Mouse (Mus musculus): ENCODE data around the gene Cbr4. TPM values are rescaled to one million over a fixed set of nuclear protein-coding genes. Genes with fewer than 3 reads are reported as not detected.
A peak's percentile ranks its signal among the peaks of the same experiment; 100 is the strongest.

The Cbr4 gene
- 37.7 and 42.4 TPM in 2 replicates for polyA plus RNA-seq (2015; fragmentation: Nextera tagmentation; extraction: Ambion mirVana)

DNA sequence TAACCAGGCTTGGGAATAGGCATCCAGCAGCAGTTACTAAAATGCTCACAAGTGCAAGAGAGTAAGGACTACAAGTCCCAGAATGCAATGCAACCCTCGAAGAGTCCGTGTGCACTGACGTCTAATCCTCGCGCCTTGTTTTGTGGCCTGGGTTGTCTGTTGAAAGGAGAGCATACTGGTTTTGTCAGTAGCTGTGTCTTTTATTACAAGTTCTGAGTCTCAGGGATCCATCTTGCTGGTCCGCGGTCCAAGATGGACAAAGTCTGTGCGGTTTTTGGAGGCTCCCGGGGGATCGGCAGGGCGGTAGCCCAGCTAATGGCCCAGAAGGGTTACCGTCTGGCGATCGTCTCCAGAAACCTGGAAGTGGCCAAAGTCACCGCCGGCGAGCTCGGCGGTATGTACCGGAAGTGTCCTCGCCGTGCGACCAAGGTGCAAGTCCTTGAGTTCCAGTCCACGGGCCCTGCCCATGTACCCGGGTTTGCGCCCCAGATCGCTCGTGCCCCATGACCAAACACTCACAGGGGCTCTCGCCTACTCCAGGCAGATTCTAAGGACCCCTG lies at the start of gene Cbr4:
Cbr4 (plus strand) TSS at position 138 of the 560 bp plus-strand sequence.
- H3K4me3 ChIP-seq = peak within 1 kb of the TSS; percentile 68
- no peaks in the 10 kb centered on the region for H3K27me3 ChIP-seq
- H3K4me1 ChIP-seq (replicated peaks) = peaks cover 4% of the 10 kb centered on the region
- peak within 1 kb of the TSS; percentile 74 for H3K9ac ChIP-seq
- H3K9me3 ChIP-seq (replicated peaks) = no peaks in the 10 kb centered on the region
- 1% methylated on average over 29 of the region's 29 CpGs for WGBS
- ATAC-seq (replicated peaks; ENCODE audit: insufficient number of reproducible peaks, insufficient read depth, low FRiP score, low read depth) = peak; percentile 91
- peak within 1 kb of the TSS; percentile 96 for H3K27ac ChIP-seq
- H3K4me2 ChIP-seq = peak within 1 kb of the TSS; percentile 67
- peaks cover 6% of the 10 kb centered on the region; the same call in 1 of the 2 replicates for H3K36me3 ChIP-seq

DNA sequence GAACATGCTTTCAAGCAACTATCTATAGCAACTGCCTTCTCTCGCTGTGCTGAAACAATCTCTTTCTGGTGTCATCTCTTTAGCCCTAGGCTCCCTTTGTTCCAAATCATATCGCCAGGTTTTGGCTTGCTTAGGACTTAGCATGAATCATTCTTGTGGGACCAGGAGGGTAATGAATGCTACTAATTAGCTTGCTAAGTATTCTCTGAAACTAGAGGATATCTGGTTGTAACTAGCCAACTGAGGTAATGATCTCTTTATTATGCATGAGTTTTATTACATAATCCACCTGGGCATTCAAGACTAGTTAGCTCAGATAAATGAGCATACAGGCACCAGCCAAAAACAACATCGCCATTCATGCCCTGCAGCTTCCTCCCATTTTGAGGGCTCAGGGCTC lies 44.5 kb upstream of the Cbr4 start:
- Histone ChIP-seq H3K36me3 (no peaks in the 10 kb centered on the region), H3K9ac (no peak overlapping the region), H3K4me3 (no peak overlapping the region), H3K9me3 (replicated peaks) (no peaks in the 10 kb centered on the region), H3K27me3 (no peaks in the 10 kb centered on the region), H3K27ac (no peak overlapping the region), H3K4me1 (replicated peaks) (no peaks in the 10 kb centered on the region), H3K4me2 (no peak overlapping the region)
- ATAC-seq (replicated peaks; ENCODE audit: insufficient number of reproducible peaks, insufficient read depth, low FRiP score, low read depth) = no peak
- 84% methylated on average over 3 of the region's 3 CpGs for WGBS

DNA sequence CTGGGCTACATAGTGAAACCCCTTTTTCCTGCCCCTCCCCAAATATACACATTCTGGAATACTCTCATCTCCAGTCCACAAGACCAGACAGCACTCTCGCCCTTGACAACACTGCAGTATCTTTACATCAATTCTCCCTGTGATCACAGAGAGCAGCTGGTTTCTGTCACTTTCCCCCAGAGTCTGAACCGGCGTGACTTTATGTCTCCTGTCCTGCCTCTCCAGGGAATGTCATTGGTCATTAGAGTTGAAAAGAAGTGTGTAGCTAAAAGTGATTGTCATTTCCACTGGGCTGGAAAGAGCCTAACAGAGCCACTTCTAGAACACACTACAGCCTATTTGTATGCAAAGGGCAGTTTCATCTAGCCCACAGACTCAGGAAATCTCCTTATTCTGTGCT lies 43.2 kb upstream of the Cbr4 start:
- 39% methylated on average over 3 of the region's 3 CpGs for WGBS
- Histone ChIP-seq H3K9me3 (replicated peaks) (no peaks in the 10 kb centered on the region), H3K27ac (no peak overlapping the region), H3K9ac (no peak overlapping the region), H3K4me1 (replicated peaks) (no peaks in the 10 kb centered on the region), H3K4me3 (no peak overlapping the region), H3K4me2 (no peak overlapping the region), H3K36me3 (no peaks in the 10 kb centered on the region), H3K27me3 (no peaks in the 10 kb centered on the region)
- ATAC-seq (replicated peaks; ENCODE audit: insufficient number of reproducible peaks, insufficient read depth, low FRiP score, low read depth) = no peak

DNA sequence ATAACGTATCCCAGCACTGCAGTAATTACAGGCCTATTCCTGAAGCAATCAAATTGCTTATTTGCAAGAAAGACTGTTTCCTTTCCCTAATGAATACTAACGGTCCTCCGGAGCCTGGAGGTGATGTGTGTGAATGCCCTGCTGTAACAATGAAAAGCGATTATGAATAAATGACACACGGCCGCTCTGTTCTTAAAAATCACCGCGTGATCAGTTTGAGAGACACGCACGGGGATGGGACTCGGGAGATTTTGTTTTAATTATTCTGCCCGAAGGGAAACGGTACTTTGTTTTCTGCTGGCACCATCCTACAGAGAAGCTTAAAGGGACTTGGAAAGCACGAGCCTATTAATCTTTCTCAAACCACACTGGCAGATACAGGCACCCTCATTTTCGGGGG lies 41.2 kb upstream of the Cbr4 start:
- H3K9ac ChIP-seq = no peak overlapping the region
- H3K9me3 ChIP-seq (replicated peaks) = no peaks in the 10 kb centered on the region
- WGBS = 61% methylated on average over 15 of the region's 15 CpGs
- H3K4me3 ChIP-seq = no peak overlapping the region
- ATAC-seq (replicated peaks; ENCODE audit: insufficient number of reproducible peaks, insufficient read depth, low FRiP score, low read depth) = no peak
- H3K36me3 ChIP-seq = no peaks in the 10 kb centered on the region
- no peak overlapping the region for H3K27ac ChIP-seq
- no peaks in the 10 kb centered on the region for H3K4me1 ChIP-seq (replicated peaks)
- no peak overlapping the region for H3K4me2 ChIP-seq
- no peaks in the 10 kb centered on the region for H3K27me3 ChIP-seq

DNA sequence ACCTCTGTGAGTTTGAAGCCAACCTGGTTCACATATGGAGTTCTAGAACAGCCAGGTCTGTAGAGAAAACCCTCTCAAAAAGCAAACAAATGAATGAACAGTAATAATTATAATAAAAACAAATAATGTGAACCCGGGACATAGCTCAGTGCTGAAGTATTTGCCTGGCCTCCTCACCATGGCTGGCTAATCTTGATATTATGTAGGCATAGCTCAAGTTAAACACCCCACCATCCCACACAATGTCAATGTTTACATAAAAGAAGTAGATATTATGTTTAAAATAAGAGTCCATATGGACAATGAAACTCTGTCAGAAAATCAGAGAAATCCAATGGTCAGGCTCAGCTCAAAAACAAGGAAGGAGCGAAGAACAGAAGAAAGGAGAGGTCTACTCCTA lies 39.4 kb upstream of the Cbr4 start:
- Histone ChIP-seq H3K4me1 (replicated peaks) (no peaks in the 10 kb centered on the region), H3K4me3 (no peak overlapping the region), H3K27ac (no peak overlapping the region), H3K9ac (no peak overlapping the region), H3K27me3 (no peaks in the 10 kb centered on the region), H3K36me3 (no peaks in the 10 kb centered on the region), H3K9me3 (replicated peaks) (no peaks in the 10 kb centered on the region), H3K4me2 (no peak overlapping the region)
- ATAC-seq (replicated peaks; ENCODE audit: insufficient number of reproducible peaks, insufficient read depth, low FRiP score, low read depth) = no peak
- 74% methylated on average over 2 of the region's 2 CpGs for WGBS

DNA sequence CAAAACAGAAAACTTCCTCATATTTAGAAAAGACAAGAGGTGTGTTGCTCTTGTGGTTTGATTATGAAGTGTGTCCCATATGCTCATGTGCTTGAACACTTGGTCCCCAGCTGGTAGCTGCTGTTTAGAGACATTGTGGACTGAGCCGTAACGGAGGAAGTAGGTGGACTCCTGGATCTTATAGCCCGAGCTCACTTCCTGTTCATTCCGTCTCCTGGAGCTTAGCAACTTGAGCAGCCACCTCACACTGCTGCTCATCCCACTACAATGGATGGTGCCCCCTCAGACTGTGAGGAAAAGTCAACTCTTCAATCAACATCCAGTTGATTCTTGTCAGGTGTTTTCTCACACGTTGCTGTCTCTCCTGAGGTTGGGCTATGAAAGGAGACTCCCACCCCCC lies 38.7 kb upstream of the Cbr4 start:
- no peaks in the 10 kb centered on the region for H3K27me3 ChIP-seq
- H3K4me1 ChIP-seq (replicated peaks) = no peaks in the 10 kb centered on the region
- H3K9ac ChIP-seq = no peak overlapping the region
- WGBS = 60% methylated on average over 5 of the region's 5 CpGs
- H3K4me2 ChIP-seq = no peak overlapping the region
- H3K9me3 ChIP-seq (replicated peaks) = no peaks in the 10 kb centered on the region
- ATAC-seq (replicated peaks; ENCODE audit: insufficient number of reproducible peaks, insufficient read depth, low FRiP score, low read depth) = no peak
- H3K36me3 ChIP-seq = no peaks in the 10 kb centered on the region
- no peak overlapping the region for H3K4me3 ChIP-seq
- no peak overlapping the region for H3K27ac ChIP-seq

DNA sequence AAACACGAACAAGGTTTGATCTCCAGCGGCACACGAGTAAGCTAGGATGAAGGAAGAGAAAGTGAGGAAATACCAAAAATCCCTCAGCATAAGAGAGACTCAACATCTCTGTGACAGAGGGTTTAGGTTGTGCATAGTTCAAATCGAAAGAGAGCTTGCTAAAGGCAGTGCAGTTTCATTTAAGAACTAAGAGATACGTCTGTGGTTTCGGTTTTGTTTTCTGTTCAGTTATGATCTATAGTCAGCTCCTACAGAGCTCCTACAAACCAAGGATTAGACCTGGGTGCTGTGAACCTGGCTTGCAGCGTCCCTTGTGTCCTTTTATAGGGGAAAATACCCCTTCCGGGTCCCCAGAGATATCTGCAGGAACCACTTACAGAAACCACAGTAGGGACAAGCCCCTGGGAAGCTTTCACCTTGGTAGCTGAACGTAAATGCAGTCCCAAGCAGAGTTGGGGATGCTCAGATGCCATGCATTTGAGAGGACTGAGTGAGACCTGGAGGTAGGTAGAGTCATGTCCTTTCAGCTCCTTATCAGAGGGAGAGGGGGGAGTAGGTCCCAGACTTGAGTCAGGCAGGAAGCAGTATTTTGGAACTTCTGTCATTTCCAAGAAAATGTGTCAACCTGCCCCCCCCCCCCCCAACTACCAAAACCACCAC lies 36.5 kb upstream of the Cbr4 start:
- 83% methylated on average over 9 of the region's 9 CpGs for WGBS

DNA sequence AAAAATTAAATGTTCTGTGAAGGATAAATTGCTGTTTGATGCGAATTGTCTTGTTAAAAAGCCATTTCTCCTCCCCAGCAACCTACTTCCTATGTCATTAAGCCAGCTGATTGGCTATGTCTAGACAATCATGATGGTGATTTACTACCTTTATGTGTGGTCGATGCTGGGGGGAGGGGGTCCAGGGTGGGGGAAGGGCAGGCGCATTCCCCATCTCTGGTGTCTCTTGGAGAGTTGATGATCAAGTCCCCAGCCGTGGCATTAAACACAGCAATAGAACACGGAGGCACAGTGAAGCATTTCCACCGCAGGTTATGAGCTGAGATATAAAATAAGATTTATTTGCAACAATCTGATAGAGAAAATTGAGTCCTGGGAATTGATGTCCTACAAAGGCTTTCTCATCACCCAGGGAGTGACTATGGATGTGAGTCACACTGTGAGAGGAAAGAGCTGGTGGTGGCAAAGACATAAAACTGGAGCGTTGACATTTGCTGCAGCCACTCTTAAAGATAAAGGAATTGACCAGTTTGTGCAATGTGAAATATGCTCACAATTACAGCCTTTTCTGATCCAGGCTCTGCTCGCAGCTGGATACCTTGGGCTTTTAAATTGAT lies 35.7 kb upstream of the Cbr4 start:
- Histone ChIP-seq H3K9ac (no peak overlapping the region), H3K4me3 (no peak overlapping the region), H3K36me3 (no peaks in the 10 kb centered on the region), H3K27ac (no peak overlapping the region), H3K4me2 (no peak overlapping the region), H3K27me3 (no peaks in the 10 kb centered on the region), H3K9me3 (replicated peaks) (no peaks in the 10 kb centered on the region), H3K4me1 (replicated peaks) (no peaks in the 10 kb centered on the region)
- WGBS = 63% methylated on average over 8 of the region's 8 CpGs
- no peak for ATAC-seq (replicated peaks; ENCODE audit: insufficient number of reproducible peaks, insufficient read depth, low FRiP score, low read depth)

More for the DNA sequence above, 36.5 kb upstream of the Cbr4 start:
- Histone ChIP-seq H3K27me3 (no peaks in the 10 kb centered on the region), H3K9me3 (replicated peaks) (no peaks in the 10 kb centered on the region), H3K4me2 (no peak overlapping the region), H3K4me1 (replicated peaks) (no peaks in the 10 kb centered on the region), H3K36me3 (no peaks in the 10 kb centered on the region), H3K9ac (no peak overlapping the region), H3K4me3 (no peak overlapping the region), H3K27ac (no peak overlapping the region)
- ATAC-seq (replicated peaks; ENCODE audit: insufficient number of reproducible peaks, insufficient read depth, low FRiP score, low read depth) = no peak

DNA sequence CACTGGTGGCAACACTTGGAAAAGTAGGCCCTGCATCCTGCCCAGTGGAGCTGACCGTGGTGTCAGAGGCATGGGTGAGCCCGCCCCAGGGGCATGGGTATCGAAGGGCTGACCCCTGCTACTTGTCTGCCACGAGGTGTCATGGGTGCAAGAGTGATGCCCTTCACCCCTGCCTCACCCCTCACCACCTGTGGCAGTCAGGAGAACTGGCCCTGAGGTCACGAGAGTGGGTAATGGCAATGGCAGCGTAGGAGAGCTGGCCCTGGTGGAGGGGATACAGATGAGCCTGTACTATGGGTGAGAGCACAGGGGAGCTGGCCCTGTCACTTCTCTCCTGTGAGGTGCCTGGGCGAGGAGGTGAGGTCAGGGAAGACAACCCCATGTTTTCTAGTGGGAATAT lies 27.8 kb upstream of the Cbr4 start:
- WGBS = 82% methylated on average over 7 of the region's 7 CpGs
- H3K4me1 ChIP-seq (replicated peaks) = no peaks in the 10 kb centered on the region
- H3K9me3 ChIP-seq (replicated peaks) = no peaks in the 10 kb centered on the region
- H3K36me3 ChIP-seq = no peaks in the 10 kb centered on the region
- no peak overlapping the region for H3K9ac ChIP-seq
- no peak overlapping the region for H3K27ac ChIP-seq
- ATAC-seq (replicated peaks; ENCODE audit: insufficient number of reproducible peaks, insufficient read depth, low FRiP score, low read depth) = no peak
- no peak overlapping the region for H3K4me2 ChIP-seq
- H3K27me3 ChIP-seq = no peaks in the 10 kb centered on the region
- no peak overlapping the region for H3K4me3 ChIP-seq

DNA sequence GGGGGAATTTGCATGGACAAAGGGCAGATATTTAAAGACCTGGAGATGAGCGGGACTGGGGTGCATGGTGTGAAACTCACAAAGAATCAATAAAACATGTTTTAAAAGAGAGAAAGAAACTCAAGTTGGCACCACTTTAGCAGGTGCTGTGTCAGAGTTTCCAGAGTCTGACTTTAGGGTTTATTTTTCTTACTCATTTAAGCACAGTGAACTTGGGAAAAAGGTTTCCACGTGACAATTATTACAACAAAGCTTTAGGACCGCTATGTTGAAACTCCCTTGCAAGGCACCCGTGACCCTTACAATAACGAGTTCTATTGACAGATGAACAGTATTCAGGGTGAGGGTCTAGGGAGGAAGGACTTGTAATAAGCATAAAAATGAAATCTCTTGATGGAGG lies 25.3 kb upstream of the Cbr4 start:
- WGBS = 83% methylated on average over 5 of the region's 5 CpGs
- H3K9me3 ChIP-seq (replicated peaks) = no peaks in the 10 kb centered on the region
- no peaks in the 10 kb centered on the region for H3K4me1 ChIP-seq (replicated peaks)
- H3K27me3 ChIP-seq = no peaks in the 10 kb centered on the region
- no peak overlapping the region for H3K4me2 ChIP-seq
- H3K27ac ChIP-seq = no peak overlapping the region
- H3K9ac ChIP-seq = no peak overlapping the region
- H3K4me3 ChIP-seq = no peak overlapping the region
- H3K36me3 ChIP-seq = no peaks in the 10 kb centered on the region
- no peak for ATAC-seq (replicated peaks; ENCODE audit: insufficient number of reproducible peaks, insufficient read depth, low FRiP score, low read depth)

DNA sequence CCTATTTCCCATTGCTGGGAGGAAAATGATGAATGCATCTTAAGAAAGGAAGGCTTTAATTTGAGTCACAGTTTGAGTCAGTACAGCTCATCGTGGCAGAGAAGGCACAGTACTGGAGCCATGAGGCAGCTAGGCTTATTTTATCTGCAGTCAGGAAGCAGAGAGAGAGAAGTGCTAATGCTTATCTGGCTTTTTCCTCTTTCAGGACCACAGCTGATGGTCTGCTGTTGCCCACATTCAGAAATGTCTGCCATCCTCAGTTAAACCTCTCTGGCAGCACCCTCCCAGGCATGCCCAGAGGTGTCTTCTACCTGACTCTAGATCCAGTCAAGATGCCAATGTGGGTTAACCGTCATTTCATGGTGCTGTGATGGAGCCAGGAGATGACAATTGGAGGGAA lies 23.1 kb upstream of the Cbr4 start:
- no peaks in the 10 kb centered on the region for H3K9me3 ChIP-seq (replicated peaks)
- no peaks in the 10 kb centered on the region for H3K27me3 ChIP-seq
- H3K4me3 ChIP-seq = no peak overlapping the region
- whole genome bisulfite sequencing = 72% methylated on average over 2 of the region's 2 CpGs
- H3K4me2 ChIP-seq = no peak overlapping the region
- no peak overlapping the region for H3K27ac ChIP-seq
- H3K36me3 ChIP-seq = no peaks in the 10 kb centered on the region
- H3K4me1 ChIP-seq (replicated peaks) = no peaks in the 10 kb centered on the region
- ATAC-seq (replicated peaks; ENCODE audit: insufficient number of reproducible peaks, insufficient read depth, low FRiP score, low read depth) = no peak
- H3K9ac ChIP-seq = no peak overlapping the region
